ENCODE assay signal across 21 mouse cellular contexts in genomic region chr6:143328202-143328601, GRCm38 (mm10).
DNase-seq lines count a peak whose midpoint lies in the region; ATAC-seq lines count a peak whose summit lies in the region.
"Had no signal": no experiment of that assay in that cellular context is flagged by ENCODE, and none has a peak within 500 bp of the region (broad histone marks: within the 10 kb centered on the region; RNA-seq: fewer than 3 reads in every experiment).

No protein-coding gene starts in this region.

- H3K4me2 ChIP-seq in embryonic facial prominence, embryonic 12.5 days (replicated peaks), result no peak overlapping the region
- H3K4me2 ChIP-seq in heart, embryonic 15.5 days, result peak overlapping the region; percentile 3; the same call in 1 of the 2 replicates
- no peak overlapping the region for H3K4me2 ChIP-seq in heart, embryonic 11.5 days
- H3K4me2 ChIP-seq: embryonic facial prominence, embryonic 15.5 days; hindbrain, embryonic 12.5 days; limb, embryonic 15.5 days; midbrain, embryonic 13.5 days; neural tube, embryonic 15.5 days had no signal

- peaks cover 4% of the 10 kb centered on the region; the same call in 1 of the 2 replicates for H3K4me1 ChIP-seq in embryonic facial prominence, embryonic 12.5 days
- H3K4me1 ChIP-seq in embryonic facial prominence, embryonic 10.5 days, result peaks cover 12% of the 10 kb centered on the region
- H3K4me1 ChIP-seq in heart, embryonic 15.5 days (replicated peaks), result peaks cover 5% of the 10 kb centered on the region
- 0 out of 2 replicates have a peak, but pooled peaks cover 4% of the 10 kb centered on the region for H3K4me1 ChIP-seq in heart, embryonic 11.5 days (ENCODE audit: control insufficient read depth, insufficient read depth, low read length)
- H3K4me1 ChIP-seq: embryonic facial prominence, embryonic 15.5 days had no signal

- 71% methylated on average over 9 of the region's 9 CpGs for WGBS in embryonic facial prominence, embryonic 12.5 days
- 83% methylated on average over 9 of the region's 9 CpGs for WGBS in embryonic facial prominence, embryonic 10.5 days
- WGBS in heart, embryonic 15.5 days, result 37% methylated on average over 9 of the region's 9 CpGs
- WGBS in heart, embryonic 11.5 days (ENCODE audit: insufficient replicate concordance), result 53% methylated on average over 9 of the region's 9 CpGs

- H3K36me3 ChIP-seq in embryonic facial prominence, embryonic 12.5 days, result no peaks in the 10 kb centered on the region
- H3K36me3 ChIP-seq in embryonic facial prominence, embryonic 10.5 days (replicated peaks), result no peaks in the 10 kb centered on the region
- no peaks in the 10 kb centered on the region for H3K36me3 ChIP-seq in heart, embryonic 15.5 days
- no peaks in the 10 kb centered on the region for H3K36me3 ChIP-seq in heart, embryonic 11.5 days (ENCODE audit: control insufficient read depth, insufficient read depth, low read length)
- H3K36me3 ChIP-seq: embryonic facial prominence, embryonic 15.5 days; forebrain, embryonic 10.5 days; hindbrain, embryonic 12.5 days; limb, embryonic 15.5 days; midbrain, embryonic 13.5 days; neural tube, embryonic 15.5 days had no signal

- no peak overlapping the region for H3K4me3 ChIP-seq in embryonic facial prominence, embryonic 12.5 days
- H3K4me3 ChIP-seq in embryonic facial prominence, embryonic 10.5 days, result no peak overlapping the region
- no peak overlapping the region for H3K4me3 ChIP-seq in heart, embryonic 15.5 days
- H3K4me3 ChIP-seq in heart, embryonic 11.5 days (ENCODE audit: low read depth, low read length), result no peak overlapping the region
- H3K4me3 ChIP-seq: embryonic facial prominence, embryonic 15.5 days; forebrain, embryonic 10.5 days; hindbrain, embryonic 12.5 days; limb, embryonic 15.5 days; midbrain, embryonic 13.5 days; neural tube, embryonic 15.5 days had no signal

- no peaks in the 10 kb centered on the region for H3K27me3 ChIP-seq in embryonic facial prominence, embryonic 12.5 days
- no peaks in the 10 kb centered on the region for H3K27me3 ChIP-seq in embryonic facial prominence, embryonic 10.5 days (replicated peaks; ENCODE audit: low read depth, poor library complexity, severe bottlenecking)
- no peaks in the 10 kb centered on the region for H3K27me3 ChIP-seq in heart, embryonic 15.5 days
- no peaks in the 10 kb centered on the region for H3K27me3 ChIP-seq in heart, embryonic 11.5 days (ENCODE audit: control insufficient read depth, insufficient read depth, low read length)
- H3K27me3 ChIP-seq: hindbrain, embryonic 12.5 days; limb, embryonic 15.5 days; midbrain, embryonic 13.5 days; neural tube, embryonic 15.5 days had no signal

- H3K9me3 ChIP-seq in embryonic facial prominence, embryonic 12.5 days, result no peaks in the 10 kb centered on the region
- H3K9me3 ChIP-seq in embryonic facial prominence, embryonic 10.5 days, result no peaks in the 10 kb centered on the region
- H3K9me3 ChIP-seq in heart, embryonic 15.5 days (replicated peaks), result no peaks in the 10 kb centered on the region
- no peaks in the 10 kb centered on the region for H3K9me3 ChIP-seq in heart, embryonic 11.5 days (replicated peaks; ENCODE audit: control insufficient read depth, low read length)
- H3K9me3 ChIP-seq: embryonic facial prominence, embryonic 15.5 days; forebrain, embryonic 10.5 days; hindbrain, embryonic 12.5 days; limb, embryonic 15.5 days; midbrain, embryonic 13.5 days; neural tube, embryonic 15.5 days had no signal

- H3K27ac ChIP-seq in embryonic facial prominence, embryonic 12.5 days, result no peak overlapping the region
- no peak overlapping the region; the same call in 1 of the 2 replicates for H3K27ac ChIP-seq in embryonic facial prominence, embryonic 10.5 days (replicated peaks)
- H3K27ac ChIP-seq in heart, embryonic 15.5 days, result no peak overlapping the region
- no peak overlapping the region for H3K27ac ChIP-seq in heart, embryonic 11.5 days (ENCODE audit: low read depth, low read length)
- H3K27ac ChIP-seq: embryonic facial prominence, embryonic 15.5 days; forebrain, embryonic 10.5 days; hindbrain, embryonic 12.5 days; limb, embryonic 15.5 days; midbrain, embryonic 13.5 days; neural tube, embryonic 15.5 days had no signal

- 0 out of 2 replicates have a peak, but pooled peaks have one; percentile 28 for ATAC-seq in embryonic facial prominence, embryonic 12.5 days (ENCODE audit: insufficient number of reproducible peaks, insufficient read depth, low FRiP score, low TSS enrichment)
- peak; percentile 16; the same call in 1 of the 2 replicates for ATAC-seq in heart, embryonic 15.5 days (replicated peaks; ENCODE audit: insufficient number of reproducible peaks, insufficient read depth, low FRiP score, low read depth)
- no peak for ATAC-seq in heart, embryonic 11.5 days (replicated peaks; ENCODE audit: insufficient number of reproducible peaks, low FRiP score, low TSS enrichment)
- ATAC-seq in megakaryocyte progenitor cell, adult 5-6 weeks (replicated peaks; ENCODE audit: poor library complexity), result peak; percentile 62
- ATAC-seq: inflammation-experienced regulatory T-cells, adult 6 months; liver, postnatal 0 days; midbrain, embryonic 13.5 days had no signal

- no peak overlapping the region for H3K9ac ChIP-seq in embryonic facial prominence, embryonic 12.5 days
- no peak overlapping the region for H3K9ac ChIP-seq in heart, embryonic 15.5 days
- H3K9ac ChIP-seq in heart, embryonic 11.5 days (ENCODE audit: low read depth, low read length), result no peak overlapping the region
- H3K9ac ChIP-seq: embryonic facial prominence, embryonic 15.5 days; hindbrain, embryonic 12.5 days; limb, embryonic 15.5 days; liver, postnatal 0 days; midbrain, embryonic 13.5 days; neural tube, embryonic 15.5 days had no signal

- no peak for DNase-seq in embryonic facial prominence, embryonic 10.5 days (ENCODE audit: low spot score)
- peak; percentile 43 for DNase-seq in right cerebral cortex, postnatal 25 days
- no peak for DNase-seq in right cerebral cortex, postnatal 14 days
- no peak for DNase-seq in urinary bladder, postnatal 14 days (ENCODE audit: low spot score)
- DNase-seq: adrenal gland, postnatal 10 days; cerebellum, adult 2 months; kidney, adult 9 months; kidney, postnatal 36 days; liver, postnatal 0 days; thymus, adult 2 months had no signal
